Mouse (Mus musculus): ENCODE data around the gene Tmem45a. TPM values are rescaled to one million over a fixed set of nuclear protein-coding genes. Genes with fewer than 3 reads are reported as not detected.

Gene Tmem45a
- polyA plus RNA-seq, 1 experiment from 2014 or later, result 12.8 TPM

- 96% methylated on average over 6 of the region's 6 CpGs for WGBS
Measured at GRCm38 (mm10) chr16:56884811-56885210, 1.2 kb downstream of the Tmem45a start.

GRCm38 (mm10) chr16:56873410-56873809 is 12.6 kb downstream of the Tmem45a start:
- no peaks in the 10 kb centered on the region for H3K4me1 ChIP-seq (replicated peaks; ENCODE audit: control insufficient read depth, insufficient read depth, low read length)
- no peak overlapping the region for H3K27ac ChIP-seq (ENCODE audit: low read depth, low read length)
- no peak overlapping the region for H3K9ac ChIP-seq (ENCODE audit: low read depth, low read length)
- no peak for ATAC-seq (ENCODE audit: low FRiP score)
- no peaks in the 10 kb centered on the region for H3K9me3 ChIP-seq (ENCODE audit: control insufficient read depth, low read length)
- no peaks in the 10 kb centered on the region for H3K27me3 ChIP-seq (ENCODE audit: control insufficient read depth, insufficient read depth, low read length)
- no peaks in the 10 kb centered on the region for H3K36me3 ChIP-seq (ENCODE audit: control insufficient read depth, insufficient read depth, low read length)
- WGBS, result 39% methylated on average over 2 of the region's 2 CpGs
- H3K4me2 ChIP-seq (replicated peaks; ENCODE audit: low read depth, low read length), result no peak overlapping the region
- no peak for DNase-seq (ENCODE audit: low spot score)
- no peak overlapping the region for H3K4me3 ChIP-seq (ENCODE audit: low read depth, low read length)

More at GRCm38 (mm10) chr16:56884811-56885210, 1.2 kb downstream of the Tmem45a start:
- Histone ChIP-seq H3K36me3 (ENCODE audit: control insufficient read depth, insufficient read depth, low read length) (no peaks in the 10 kb centered on the region), H3K4me3 (ENCODE audit: low read depth, low read length) (no peak overlapping the region), H3K27ac (ENCODE audit: low read depth, low read length) (no peak overlapping the region), H3K4me2 (replicated peaks; ENCODE audit: low read depth, low read length) (no peak overlapping the region), H3K9ac (ENCODE audit: low read depth, low read length) (no peak overlapping the region), H3K4me1 (replicated peaks; ENCODE audit: control insufficient read depth, insufficient read depth, low read length) (no peaks in the 10 kb centered on the region), H3K27me3 (ENCODE audit: control insufficient read depth, insufficient read depth, low read length) (no peaks in the 10 kb centered on the region), H3K9me3 (ENCODE audit: control insufficient read depth, low read length) (no peaks in the 10 kb centered on the region)
- no peak for DNase-seq (ENCODE audit: low spot score)
- no peak for ATAC-seq (ENCODE audit: low FRiP score)

GRCm38 (mm10) chr16:56870458-56870857 is 15.5 kb downstream of the Tmem45a start:
- DNase-seq (ENCODE audit: low spot score), result no peak
- Histone ChIP-seq H3K9ac (ENCODE audit: low read depth, low read length) (no peak overlapping the region), H3K4me2 (replicated peaks; ENCODE audit: low read depth, low read length) (no peak overlapping the region), H3K4me3 (ENCODE audit: low read depth, low read length) (no peak overlapping the region), H3K27me3 (ENCODE audit: control insufficient read depth, insufficient read depth, low read length) (no peaks in the 10 kb centered on the region), H3K9me3 (ENCODE audit: control insufficient read depth, low read length) (no peaks in the 10 kb centered on the region), H3K36me3 (ENCODE audit: control insufficient read depth, insufficient read depth, low read length) (no peaks in the 10 kb centered on the region), H3K27ac (ENCODE audit: low read depth, low read length) (no peak overlapping the region), H3K4me1 (replicated peaks; ENCODE audit: control insufficient read depth, insufficient read depth, low read length) (no peaks in the 10 kb centered on the region)
- WGBS, result 77% methylated on average over 3 of the region's 3 CpGs
- ATAC-seq (ENCODE audit: low FRiP score), result no peak

- Histone ChIP-seq H3K9ac (ENCODE audit: low read depth, low read length) (no peak overlapping the region), H3K9me3 (ENCODE audit: control insufficient read depth, low read length) (no peaks in the 10 kb centered on the region), H3K27me3 (ENCODE audit: control insufficient read depth, insufficient read depth, low read length) (no peaks in the 10 kb centered on the region), H3K4me2 (replicated peaks; ENCODE audit: low read depth, low read length) (no peak overlapping the region), H3K4me1 (replicated peaks; ENCODE audit: control insufficient read depth, insufficient read depth, low read length) (no peaks in the 10 kb centered on the region), H3K27ac (ENCODE audit: low read depth, low read length) (no peak overlapping the region), H3K36me3 (ENCODE audit: control insufficient read depth, insufficient read depth, low read length) (no peaks in the 10 kb centered on the region), H3K4me3 (ENCODE audit: low read depth, low read length) (no peak overlapping the region)
- DNase-seq (ENCODE audit: low spot score), result no peak
- ATAC-seq (ENCODE audit: low FRiP score), result no peak
- WGBS, result 82% methylated on average over 5 of the region's 5 CpGs
Measured at GRCm38 (mm10) chr16:56868361-56868760, 17.6 kb downstream of the Tmem45a start.

GRCm38 (mm10) chr16:56867591-56867990 is 18.4 kb downstream of the Tmem45a start:
- Histone ChIP-seq H3K9me3 (ENCODE audit: control insufficient read depth, low read length) (no peaks in the 10 kb centered on the region), H3K27me3 (ENCODE audit: control insufficient read depth, insufficient read depth, low read length) (no peaks in the 10 kb centered on the region), H3K4me3 (ENCODE audit: low read depth, low read length) (no peak overlapping the region), H3K4me1 (replicated peaks; ENCODE audit: control insufficient read depth, insufficient read depth, low read length) (no peaks in the 10 kb centered on the region), H3K27ac (ENCODE audit: low read depth, low read length) (no peak overlapping the region), H3K4me2 (replicated peaks; ENCODE audit: low read depth, low read length) (no peak overlapping the region), H3K36me3 (ENCODE audit: control insufficient read depth, insufficient read depth, low read length) (no peaks in the 10 kb centered on the region), H3K9ac (ENCODE audit: low read depth, low read length) (no peak overlapping the region)
- no peak for DNase-seq (ENCODE audit: low spot score)
- 81% methylated on average over 4 of the region's 4 CpGs for WGBS
- no peak for ATAC-seq (ENCODE audit: low FRiP score)

GRCm38 (mm10) chr16:56852841-56853587 is 33.0 kb downstream of the Tmem45a start:
- Histone ChIP-seq H3K4me2 (replicated peaks; ENCODE audit: low read depth, low read length) (no peak overlapping the region), H3K4me1 (replicated peaks; ENCODE audit: control insufficient read depth, insufficient read depth, low read length) (no peaks in the 10 kb centered on the region), H3K27ac (ENCODE audit: low read depth, low read length) (no peak overlapping the region), H3K27me3 (ENCODE audit: control insufficient read depth, insufficient read depth, low read length) (no peaks in the 10 kb centered on the region), H3K4me3 (ENCODE audit: low read depth, low read length) (no peak overlapping the region), H3K36me3 (ENCODE audit: control insufficient read depth, insufficient read depth, low read length) (no peaks in the 10 kb centered on the region), H3K9me3 (ENCODE audit: control insufficient read depth, low read length) (no peaks in the 10 kb centered on the region), H3K9ac (ENCODE audit: low read depth, low read length) (no peak overlapping the region)
- no peak for ATAC-seq (ENCODE audit: low FRiP score)
- WGBS, result 72% methylated on average over 10 of the region's 10 CpGs
- DNase-seq (ENCODE audit: low spot score), result no peak

GRCm38 (mm10) chr16:56842988-56843387 is 43.0 kb downstream of the Tmem45a start:
- no peak overlapping the region for H3K4me2 ChIP-seq (replicated peaks; ENCODE audit: low read depth, low read length)
- ATAC-seq (ENCODE audit: low FRiP score) (no peak), DNase-seq (ENCODE audit: low spot score) (no peak)
- H3K4me3 ChIP-seq (ENCODE audit: low read depth, low read length), result no peak overlapping the region
- H3K9ac ChIP-seq (ENCODE audit: low read depth, low read length), result no peak overlapping the region
- H3K9me3 ChIP-seq (ENCODE audit: control insufficient read depth, low read length), result no peaks in the 10 kb centered on the region
- no peak overlapping the region for H3K27ac ChIP-seq (ENCODE audit: low read depth, low read length)
- H3K27me3 ChIP-seq (ENCODE audit: control insufficient read depth, insufficient read depth, low read length), result no peaks in the 10 kb centered on the region
- no peaks in the 10 kb centered on the region for H3K4me1 ChIP-seq (replicated peaks; ENCODE audit: control insufficient read depth, insufficient read depth, low read length)
- no peaks in the 10 kb centered on the region for H3K36me3 ChIP-seq (ENCODE audit: control insufficient read depth, insufficient read depth, low read length)
- WGBS, result 91% methylated on average over 5 of the region's 5 CpGs

- no peak for DNase-seq (ENCODE audit: low spot score)
- H3K4me1 ChIP-seq (replicated peaks; ENCODE audit: control insufficient read depth, insufficient read depth, low read length), result no peaks in the 10 kb centered on the region
- no peak overlapping the region for H3K27ac ChIP-seq (ENCODE audit: low read depth, low read length)
- H3K4me2 ChIP-seq (replicated peaks; ENCODE audit: low read depth, low read length), result no peak overlapping the region
- H3K36me3 ChIP-seq (ENCODE audit: control insufficient read depth, insufficient read depth, low read length), result no peaks in the 10 kb centered on the region
- no peak for ATAC-seq (ENCODE audit: low FRiP score)
- no peak overlapping the region for H3K4me3 ChIP-seq (ENCODE audit: low read depth, low read length)
- no peaks in the 10 kb centered on the region for H3K27me3 ChIP-seq (ENCODE audit: control insufficient read depth, insufficient read depth, low read length)
- H3K9me3 ChIP-seq (ENCODE audit: control insufficient read depth, low read length), result no peaks in the 10 kb centered on the region
- H3K9ac ChIP-seq (ENCODE audit: low read depth, low read length), result no peak overlapping the region
- WGBS, result 97% methylated on average over 1 of the region's 1 CpGs
Measured at GRCm38 (mm10) chr16:56833312-56833711, 52.7 kb downstream of the Tmem45a start.

GRCm38 (mm10) chr16:56831986-56832385 is 54.0 kb downstream of the Tmem45a start:
- no peak for DNase-seq (ENCODE audit: low spot score)
- no peak overlapping the region for H3K4me2 ChIP-seq (replicated peaks; ENCODE audit: low read depth, low read length)
- no peaks in the 10 kb centered on the region for H3K9me3 ChIP-seq (ENCODE audit: control insufficient read depth, low read length)
- no peaks in the 10 kb centered on the region for H3K36me3 ChIP-seq (ENCODE audit: control insufficient read depth, insufficient read depth, low read length)
- 99% methylated on average over 2 of the region's 2 CpGs for WGBS
- no peak for ATAC-seq (ENCODE audit: low FRiP score)
- H3K27me3 ChIP-seq (ENCODE audit: control insufficient read depth, insufficient read depth, low read length), result no peaks in the 10 kb centered on the region
- H3K9ac ChIP-seq (ENCODE audit: low read depth, low read length), result no peak overlapping the region
- no peaks in the 10 kb centered on the region for H3K4me1 ChIP-seq (replicated peaks; ENCODE audit: control insufficient read depth, insufficient read depth, low read length)
- H3K27ac ChIP-seq (ENCODE audit: low read depth, low read length), result no peak overlapping the region
- no peak overlapping the region for H3K4me3 ChIP-seq (ENCODE audit: low read depth, low read length)

Data from hindbrain, embryonic 11.5 days (tissue).